Mouse (Mus musculus) hindbrain, embryonic 14.5 days (tissue): ENCODE data around the gene Smarca4. TPM values are rescaled to one million over a fixed set of nuclear protein-coding genes. Genes with fewer than 3 reads are reported as not detected.

Experiments used
- ATAC-seq: fragments of 200-750 bp; cut with Nextera tagmentation; 2 replicates; pipeline ENCODE4 v1.8.0; 2017; ENCODE audit warnings: moderate number of reproducible peaks, mild to moderate bottlenecking, moderate TSS enrichment, moderate library complexity; ENCODE audit not compliant: low FRiP score
- DNase-seq: peaks from one replicate; pipeline ENCODE4 v3.0.0-alpha.2; 2015; ENCODE audit warnings: low spot score
- H3K27ac ChIP-seq: fragments of 300-500 bp; sonication (generic); 2 replicates; pipeline ENCODE4 v1.5.1; 2014; ENCODE audit warnings: mild to moderate bottlenecking, moderate library complexity
- H3K27me3 ChIP-seq: fragments of 300-500 bp; sonication (generic); 2 replicates; pipeline ENCODE4 v1.6.1; 2014; ENCODE audit warnings: mild to moderate bottlenecking, low read length, mixed read lengths; ENCODE audit not compliant: control insufficient read depth, insufficient read depth
- H3K36me3 ChIP-seq: fragments of 300-500 bp; sonication (generic); replicated peaks from 2 replicates; pipeline ENCODE4 v1.6.1; 2014; ENCODE audit not compliant: control insufficient read depth, insufficient read depth
- H3K4me1 ChIP-seq: fragments of 300-500 bp; sonication (generic); replicated peaks from 2 replicates; pipeline ENCODE4 v1.6.1; 2014; ENCODE audit warnings: antibody characterized with exemption, low read length, mixed read lengths; ENCODE audit not compliant: control insufficient read depth, insufficient read depth
- H3K4me2 ChIP-seq: fragments of 300-500 bp; sonication (generic); replicated peaks from 2 replicates; pipeline ENCODE4 v1.6.1; 2014; ENCODE audit warnings: mild to moderate bottlenecking, moderate library complexity
- H3K4me3 ChIP-seq: fragments of 300-500 bp; sonication (generic); replicated peaks from 2 replicates; pipeline ENCODE4 v1.5.1; 2014; ENCODE audit warnings: mild to moderate bottlenecking, low read length
- H3K9ac ChIP-seq: fragments of 300-500 bp; sonication (generic); 2 replicates; pipeline ENCODE4 v1.6.1; 2014
- H3K9me3 ChIP-seq: fragments of 300-500 bp; sonication (generic); 2 replicates; pipeline ENCODE4 v1.6.1; 2016; ENCODE audit warnings: low read length; ENCODE audit not compliant: control insufficient read depth
- WGBS: fragments of 180-500 bp; shearing (Covaris S2); extraction: QIAGEN DNeasy Blood & Tissue Kit; methylation state at CpG from one replicate; pipeline ENCODE4 v1.1.7; 2014; 5-methylcytosine and 5-hydroxymethylcytosine counted together
- polyA plus RNA-seq: library from polyadenylated mRNA; unstranded; fragments of >200 nt; fragmentation: Nextera tagmentation; extraction: Ambion mirVana; gene quantifications from 2 replicates; pipeline ENCODE4 v1.2.1, GENCODE M21; 2014

Smarca4 gene
- 136 and 138 TPM in 2 replicates for polyA plus RNA-seq

- Histone ChIP-seq H3K27me3 (no peaks in the 10 kb centered on the region), H3K27ac (peak within 1 kb of the TSS; percentile 99), H3K9ac (peak within 1 kb of the TSS; percentile 95), H3K4me3 (peak within 1 kb of the TSS; percentile 77), H3K4me2 (peak within 1 kb of the TSS; percentile 69), H3K9me3 (no peaks in the 10 kb centered on the region), H3K4me1 (peaks cover 14% of the 10 kb centered on the region), H3K36me3 (0 out of 2 replicates have a peak, but pooled peaks cover 5% of the 10 kb centered on the region)
- WGBS = under 1% methylated on average over 35 of the region's 45 CpGs
- DNase-seq (peak; percentile 100), ATAC-seq (peak; percentile 92)
Measured at GRCm38 (mm10) chr9:21615617-21616231, at the start of gene Smarca4. TSS of gene Smarca4 (plus strand) at chr9:21616169.

GRCm38 (mm10) chr9:21566538-21566937, 49.4 kb upstream of the Smarca4 start:
- no peak overlapping the region for H3K9ac ChIP-seq
- DNase-seq (no peak), ATAC-seq (no peak)
- no peak overlapping the region for H3K27ac ChIP-seq
- no peaks in the 10 kb centered on the region for H3K4me1 ChIP-seq
- 73% methylated on average over 1 of the region's 1 CpGs for WGBS
- H3K4me2 ChIP-seq = no peak overlapping the region
- H3K36me3 ChIP-seq = peaks cover 34% of the 10 kb centered on the region
- H3K9me3 ChIP-seq = no peaks in the 10 kb centered on the region
- no peaks in the 10 kb centered on the region for H3K27me3 ChIP-seq
- H3K4me3 ChIP-seq = no peak overlapping the region

GRCm38 (mm10) chr9:21567051-21567450, 48.9 kb upstream of the Smarca4 start:
- no peaks in the 10 kb centered on the region for H3K27me3 ChIP-seq
- H3K36me3 ChIP-seq = peaks cover 34% of the 10 kb centered on the region
- no peaks in the 10 kb centered on the region for H3K4me1 ChIP-seq
- H3K9ac ChIP-seq = no peak overlapping the region
- no peak overlapping the region for H3K4me2 ChIP-seq
- H3K4me3 ChIP-seq = no peak overlapping the region
- WGBS = 92% methylated on average over 2 of the region's 2 CpGs
- DNase-seq = no peak
- no peak overlapping the region for H3K27ac ChIP-seq
- no peaks in the 10 kb centered on the region for H3K9me3 ChIP-seq
- no peak for ATAC-seq

- Histone ChIP-seq H3K27ac (no peak overlapping the region), H3K4me2 (no peak overlapping the region), H3K27me3 (no peaks in the 10 kb centered on the region), H3K9ac (no peak overlapping the region), H3K4me3 (no peak overlapping the region), H3K36me3 (peaks cover 45% of the 10 kb centered on the region), H3K9me3 (no peaks in the 10 kb centered on the region), H3K4me1 (no peaks in the 10 kb centered on the region)
- ATAC-seq = no peak
- 92% methylated on average over 8 of the region's 8 CpGs for WGBS
- no peak for DNase-seq
Measured at GRCm38 (mm10) chr9:21568657-21569255, 47.2 kb upstream of the Smarca4 start.

GRCm38 (mm10) chr9:21574012-21574801, 41.8 kb upstream of the Smarca4 start:
- ATAC-seq = no peak
- Histone ChIP-seq H3K27me3 (no peaks in the 10 kb centered on the region), H3K9me3 (no peaks in the 10 kb centered on the region), H3K9ac (no peak overlapping the region), H3K4me1 (no peaks in the 10 kb centered on the region), H3K36me3 (peaks cover 98% of the 10 kb centered on the region), H3K4me3 (no peak overlapping the region), H3K4me2 (no peak overlapping the region), H3K27ac (no peak overlapping the region)
- WGBS = 96% methylated on average over 8 of the region's 8 CpGs
- DNase-seq = no peak

- peaks cover 98% of the 10 kb centered on the region for H3K36me3 ChIP-seq
- 96% methylated on average over 10 of the region's 10 CpGs for whole genome bisulfite sequencing
- no peak overlapping the region for H3K4me3 ChIP-seq
- no peak overlapping the region for H3K9ac ChIP-seq
- H3K27me3 ChIP-seq = no peaks in the 10 kb centered on the region
- H3K9me3 ChIP-seq = no peaks in the 10 kb centered on the region
- ATAC-seq (no peak), DNase-seq (no peak)
- no peak overlapping the region for H3K4me2 ChIP-seq
- H3K4me1 ChIP-seq = no peaks in the 10 kb centered on the region
- no peak overlapping the region for H3K27ac ChIP-seq
Measured at GRCm38 (mm10) chr9:21575253-21575652, 40.7 kb upstream of the Smarca4 start.

- WGBS = 88% methylated on average over 1 of the region's 1 CpGs
- Histone ChIP-seq H3K9ac (no peak overlapping the region), H3K4me2 (no peak overlapping the region), H3K4me1 (no peaks in the 10 kb centered on the region), H3K4me3 (no peak overlapping the region), H3K27me3 (no peaks in the 10 kb centered on the region), H3K9me3 (no peaks in the 10 kb centered on the region), H3K27ac (no peak overlapping the region), H3K36me3 (peaks cover 99% of the 10 kb centered on the region)
- no peak for ATAC-seq
- DNase-seq = no peak
Measured at GRCm38 (mm10) chr9:21576286-21576685, 39.7 kb upstream of the Smarca4 start.

GRCm38 (mm10) chr9:21578226-21578625, 37.7 kb upstream of the Smarca4 start:
- Histone ChIP-seq H3K9me3 (no peaks in the 10 kb centered on the region), H3K27ac (no peak overlapping the region), H3K4me3 (no peak overlapping the region), H3K4me2 (no peak overlapping the region), H3K9ac (no peak overlapping the region), H3K27me3 (no peaks in the 10 kb centered on the region), H3K4me1 (no peaks in the 10 kb centered on the region), H3K36me3 (peaks cover 98% of the 10 kb centered on the region)
- ATAC-seq = no peak
- 68% methylated on average over 3 of the region's 3 CpGs for WGBS
- DNase-seq = no peak

GRCm38 (mm10) chr9:21585401-21585800, 30.6 kb upstream of the Smarca4 start:
- no peak overlapping the region for H3K4me2 ChIP-seq
- DNase-seq = no peak
- H3K4me1 ChIP-seq = no peaks in the 10 kb centered on the region
- no peak for ATAC-seq
- H3K9ac ChIP-seq = no peak overlapping the region
- H3K27ac ChIP-seq = no peak overlapping the region
- H3K9me3 ChIP-seq = no peaks in the 10 kb centered on the region
- no peaks in the 10 kb centered on the region for H3K27me3 ChIP-seq
- no peak overlapping the region for H3K4me3 ChIP-seq
- 95% methylated on average over 1 of the region's 1 CpGs for WGBS
- H3K36me3 ChIP-seq = peaks cover 97% of the 10 kb centered on the region
